Comparison of ENCODE assay signal across 13 mouse cellular contexts in genomic region chr1:179302446-179303230, GRCm38 (mm10).
A peak's percentile ranks its signal among the peaks of the same experiment; 100 is the strongest.
DNase-seq lines count a peak whose midpoint lies in the region; TF ChIP-seq lines count a peak whose summit lies in the region.
"Had no signal": no experiment of that assay in that cellular context is flagged by ENCODE, and none has a peak within 500 bp of the region (broad histone marks: within the 10 kb centered on the region; RNA-seq: fewer than 3 reads in every experiment).

No protein-coding gene starts in this region.

- H3K27ac ChIP-seq in heart, embryonic 10.5 days = no peak overlapping the region
- H3K27ac ChIP-seq in bone marrow macrophage, adult 2 months (ENCODE audit: insufficient read depth, low read depth, low read length) = no peak overlapping the region
- H3K27ac ChIP-seq: embryonic facial prominence, embryonic 13.5 days; forebrain, embryonic 15.5 days; liver, embryonic 13.5 days had no signal

- WGBS in heart, embryonic 10.5 days = 84% methylated on average over 13 of the region's 13 CpGs

- TF ChIP-seq POLR2A in bone marrow macrophage, adult 2 months (IDR thresholded peaks at IDR 0.05; ENCODE audit: borderline replicate concordance, low read depth, low read length) = no peak

- no peaks in the 10 kb centered on the region for H3K36me3 ChIP-seq in heart, embryonic 10.5 days
- H3K36me3 ChIP-seq: embryonic facial prominence, embryonic 13.5 days; forebrain, embryonic 15.5 days; heart, embryonic 12.5 days; liver, embryonic 13.5 days had no signal

- no peaks in the 10 kb centered on the region for H3K4me1 ChIP-seq in heart, embryonic 10.5 days
- no peaks in the 10 kb centered on the region for H3K4me1 ChIP-seq in bone marrow macrophage, adult 2 months (ENCODE audit: control insufficient read depth, insufficient read depth, low read length)
- H3K4me1 ChIP-seq: embryonic facial prominence, embryonic 13.5 days; forebrain, embryonic 15.5 days; heart, embryonic 12.5 days; liver, embryonic 13.5 days had no signal

- DNase-seq in heart, embryonic 10.5 days (ENCODE audit: low spot score) = peak; percentile 74
- no peak for DNase-seq in heart, postnatal 36 days
- DNase-seq in right cerebral cortex, postnatal 4 days = peak; percentile 26
- no peak for DNase-seq in right cerebral cortex, postnatal 25 days
- DNase-seq in thymus, postnatal 4 days = peak; percentile 55
- no peak for DNase-seq in right cerebral cortex, postnatal 14 days
- DNase-seq: cerebellum, adult 11-12 months; liver, embryonic 13.5 days; right cerebral cortex, adult 18-20 months had no signal

- intact Hi-C loops in heart, postnatal 36 days (cut with DNase I) = no loop called here

- H3K4me3 ChIP-seq in heart, embryonic 10.5 days = no peak overlapping the region
- no peak overlapping the region for H3K4me3 ChIP-seq in bone marrow macrophage, adult 2 months (ENCODE audit: insufficient read depth, low read length)
- H3K4me3 ChIP-seq: embryonic facial prominence, embryonic 13.5 days; forebrain, embryonic 15.5 days; heart, embryonic 12.5 days; liver, embryonic 13.5 days had no signal

- H3K9me3 ChIP-seq in heart, embryonic 10.5 days = no peaks in the 10 kb centered on the region
- H3K9me3 ChIP-seq: embryonic facial prominence, embryonic 13.5 days; forebrain, embryonic 15.5 days; heart, embryonic 12.5 days; liver, embryonic 13.5 days had no signal

- H3K27me3 ChIP-seq in heart, embryonic 10.5 days (ENCODE audit: insufficient read depth, poor library complexity, severe bottlenecking) = no peaks in the 10 kb centered on the region
- H3K27me3 ChIP-seq: embryonic facial prominence, embryonic 13.5 days; forebrain, embryonic 15.5 days; heart, embryonic 12.5 days; liver, embryonic 13.5 days had no signal

- peak; percentile 23; the same call in 1 of the 2 replicates for TF ChIP-seq CTCF in bone marrow macrophage, adult 2 months (IDR thresholded peaks at IDR 0.05; ENCODE audit: low read depth, low read length)

Comparison
In these comparisons a context has a peak if more than half of its experiments do, and no peak if none do; other contexts are left out.
1. DNase-seq: peak in heart, embryonic 10.5 days (single experiment), right cerebral cortex, postnatal 4 days (single experiment) and thymus, postnatal 4 days (single experiment); none in heart, postnatal 36 days (0 of 2), right cerebral cortex, postnatal 25 days (single experiment) and right cerebral cortex, postnatal 14 days (single experiment).